Mouse (Mus musculus) skeletal muscle tissue, postnatal 0 days (tissue): Measurements from ENCODE around the gene Uts2. TPM values are rescaled to one million over a fixed set of nuclear protein-coding genes. Genes with fewer than 3 reads are reported as not detected.

Experiments used
- polyA plus RNA-seq: library from polyadenylated mRNA; unstranded; fragments of >200 nt; fragmentation: Nextera tagmentation; extraction: Ambion mirVana; gene quantifications from 2 replicates; pipeline ENCODE4 v1.2.1, GENCODE M21; 2015

The Uts2 gene
- polyA plus RNA-seq, result not detected in 2 replicates

GRCm38 (mm10) chr4:150996797-150997196 lies at the start of gene Uts2:
Gene Uts2, plus strand, starts transcription at chr4:150997097.

GRCm38 (mm10) chr4:151044037-151044943 lies 47.4 kb downstream of the Uts2 start, which contains the start of gene Per3:
Gene Per3, minus strand, starts transcription at chr4:151044665.

Other genes with a start within 250 kb of the Uts2 start
- 12.5 and 16.0 TPM in 2 replicates for gene Errfi1, start 143.2 kb upstream of the Uts2 start, polyA plus RNA-seq
- gene Park7, start 82.7 kb upstream of the Uts2 start, polyA plus RNA-seq, result 354 and 366 TPM in 2 replicates
- gene Tnfrsf9, start 82.5 kb upstream of the Uts2 start, polyA plus RNA-seq, result 0.47 and 1.4 TPM in 2 replicates
- 3.9 and 4.2 TPM in 2 replicates for gene Per3, start 47.6 kb downstream of the Uts2 start, polyA plus RNA-seq
- gene Vamp3, start 60.9 kb downstream of the Uts2 start, polyA plus RNA-seq, result 75.4 and 89.4 TPM in 2 replicates
- gene Gm13090, start 92.5 kb downstream of the Uts2 start, polyA plus RNA-seq, result not detected in 2 replicates